In genomic region chr8:43176766-43177486, GRCm38 (mm10) we compare ENCODE assay signal across 20 mouse cellular contexts. TPM values are rescaled to one million over a fixed set of nuclear protein-coding genes. Genes with fewer than 3 reads are reported as not detected.
DNase-seq lines count a peak whose midpoint lies in the region.
"Had no signal": no experiment of that assay in that cellular context is flagged by ENCODE, and none has a peak within 500 bp of the region (broad histone marks: within the 10 kb centered on the region; RNA-seq: fewer than 3 reads in every experiment).

No protein-coding gene starts in this region.

- peak; percentile 63 for DNase-seq in heart, adult 11 months
- DNase-seq in heart, postnatal 10 days: no peak
- DNase-seq in lung, postnatal 36 days: peak; percentile 1
- no peak for DNase-seq in lung, postnatal 4 days
- peak; percentile 61 for DNase-seq in ES-CJ7 (ENCODE audit: low read depth, low spot score)
- no peak for DNase-seq in T-cell, adult 2 months (ENCODE audit: low spot score)
- DNase-seq in right cerebral cortex, postnatal 10 days (ENCODE audit: low spot score in 2 of 2): no peak
- DNase-seq: adrenal gland, adult 8-10 months; adrenal gland, postnatal 36 days; cerebellum, adult 18-20 months; cerebellum, adult 9-10 months; cerebellum, postnatal 14 days; forebrain, postnatal 0 days; gastrocnemius, adult 2 months; gastrocnemius, postnatal 14 days; heart, adult 18-20 months; heart, postnatal 14 days; heart, postnatal 4 days had no signal

- intact Hi-C loops in heart, postnatal 10 days (cut with DNase I): no loop called here

RNA-seq across cellular contexts. Expression of gene Triml2, which starts 3.4 kb away (rescaled TPM):
- total RNA-seq in heart, postnatal 10 days (2021): not detected
- total RNA-seq: adrenal gland, adult 8-10 months; adrenal gland, postnatal 36 days; gastrocnemius, adult 2 months; gastrocnemius, postnatal 14 days; gastrocnemius, postnatal 4 days; heart, adult 18-20 months; heart, postnatal 14 days; heart, postnatal 4 days; hindbrain, postnatal 0 days had no signal

RNA-seq across cellular contexts. Expression of gene Triml1, which starts 35.6 kb away (rescaled TPM):
- total RNA-seq in heart, postnatal 10 days (2021): not detected
- total RNA-seq: adrenal gland, adult 8-10 months; adrenal gland, postnatal 36 days; forebrain, postnatal 0 days; gastrocnemius, adult 2 months; gastrocnemius, postnatal 14 days; gastrocnemius, postnatal 4 days; heart, adult 18-20 months; heart, postnatal 14 days; heart, postnatal 4 days; hindbrain, postnatal 0 days had no signal

Comparison
In these comparisons a context has a peak if more than half of its experiments do, and no peak if none do; other contexts are left out.
1. DNase-seq: peak in heart, adult 11 months (single experiment), lung, postnatal 36 days (single experiment) and ES-CJ7 (single experiment); none in heart, postnatal 10 days (0 of 2), lung, postnatal 4 days (0 of 2), T-cell, adult 2 months (single experiment) and right cerebral cortex, postnatal 10 days (0 of 2).